Mouse (Mus musculus) left cerebral cortex, postnatal 25 days (tissue): ENCODE results near the gene Rnf19b. TPM values are rescaled to one million over a fixed set of nuclear protein-coding genes. Genes with fewer than 3 reads are reported as not detected.
A peak's percentile ranks its signal among the peaks of the same experiment; 100 is the strongest.

Source experiments
- DNase-seq, 2 experiments: peaks; one replicate each; pipeline ENCODE4 v3.0.0; 2022; ENCODE audit warnings: low spot score in 2 of 2, mixed read lengths in 1 of 2
- intact Hi-C: fragments of 180-260 bp; cut with DNase I; formaldehyde crosslinking; loops from one replicate; pipeline ENCODE4 v1.15.1; 2025
- total RNA-seq, 2 experiments: library from RNA; stranded (reverse); gene quantifications; 2 replicates each; pipeline ENCODE4 v1.2.3; 2021

The Rnf19b gene
- total RNA-seq = 10 to 100 TPM; 58.7 TPM

GRCm38 (mm10) chr4:129058207-129059092 lies at the start of gene Rnf19b:
TSS of gene Rnf19b (plus strand) at chr4:129058271.
- peak in 1 of 2 experiments; percentile 34 for DNase-seq
- intact Hi-C loops = no loop called here

GRCm38 (mm10) chr4:129008672-129009071 lies 49.4 kb upstream of the Rnf19b start:
- intact Hi-C loops = no loop called here
- DNase-seq = no peak

- DNase-seq = no peak
- intact Hi-C loops = no loop called here
These were observed 48.5 kb upstream of the Rnf19b start for GRCm38 (mm10) chr4:129009521-129009920.

GRCm38 (mm10) chr4:129011604-129012121 lies 46.4 kb upstream of the Rnf19b start:
- peak in 1 of 2 experiments; percentile 20 for DNase-seq
- intact Hi-C loops = no loop called here

- DNase-seq = peak in 1 of 2 experiments; percentile 54
- intact Hi-C loops = no loop called here
These were observed 44.8 kb upstream of the Rnf19b start for GRCm38 (mm10) chr4:129013151-129013864.

GRCm38 (mm10) chr4:129016329-129016728 lies 41.7 kb upstream of the Rnf19b start:
- no peak for DNase-seq

GRCm38 (mm10) chr4:129017150-129017549 lies 40.9 kb upstream of the Rnf19b start:
- intact Hi-C loops = no loop called here
- no peak for DNase-seq

More at GRCm38 (mm10) chr4:129016329-129016728, 41.7 kb upstream of the Rnf19b start:
- intact Hi-C loops = no loop called here

GRCm38 (mm10) chr4:129018788-129019435 lies 39.2 kb upstream of the Rnf19b start:
- DNase-seq = no peak
- intact Hi-C loops = no loop called here

- DNase-seq = peak in 1 of 2 experiments; percentile 81
- intact Hi-C loops = loop anchor here (2.0 kb wide), 1 partner anchor 29 kb away; no protein-coding TSS in a partner anchor
These were observed 38.3 kb upstream of the Rnf19b start for GRCm38 (mm10) chr4:129019788-129020187.

- intact Hi-C loops = loop anchor here (2.0 kb wide), 1 partner anchor 28 kb away; no protein-coding TSS in a partner anchor
- DNase-seq = peak; percentile 67 to 75
These were observed 37.6 kb upstream of the Rnf19b start for GRCm38 (mm10) chr4:129020454-129020853.

- no peak for DNase-seq
- intact Hi-C loops = loop anchor here (2.0 kb wide), 1 partner anchor 27 kb away; no protein-coding TSS in a partner anchor
These were observed 36.6 kb upstream of the Rnf19b start for GRCm38 (mm10) chr4:129021426-129021825.

- intact Hi-C loops = loop anchor here (2.0 kb wide), 1 partner anchor 27 kb away; no protein-coding TSS in a partner anchor
- DNase-seq = no peak
These were observed 36.2 kb upstream of the Rnf19b start for GRCm38 (mm10) chr4:129021886-129022285.

GRCm38 (mm10) chr4:129023884-129024283 lies 34.2 kb upstream of the Rnf19b start:
- no peak for DNase-seq
- intact Hi-C loops = no loop called here

GRCm38 (mm10) chr4:129024775-129025174 lies 33.3 kb upstream of the Rnf19b start:
- peak in 1 of 2 experiments; percentile 25 for DNase-seq
- intact Hi-C loops = no loop called here

GRCm38 (mm10) chr4:129025707-129026106 lies 32.4 kb upstream of the Rnf19b start:
- intact Hi-C loops = no loop called here
- DNase-seq = no peak

- intact Hi-C loops = no loop called here
These were observed 27.3 kb upstream of the Rnf19b start for GRCm38 (mm10) chr4:129030746-129031145.

GRCm38 (mm10) chr4:129031408-129031965 lies 26.6 kb upstream of the Rnf19b start:
- DNase-seq = no peak
- intact Hi-C loops = no loop called here

More at GRCm38 (mm10) chr4:129030746-129031145, 27.3 kb upstream of the Rnf19b start:
- DNase-seq = no peak

GRCm38 (mm10) chr4:129032133-129032962 lies 25.7 kb upstream of the Rnf19b start:
- intact Hi-C loops = no loop called here
- DNase-seq = no peak
